Mouse (Mus musculus) T-cell, adult 2 months (primary cell): ENCODE data around the gene Ccdc88c.

ENCODE experiments used
- DNase-seq: peaks from one replicate; pipeline ENCODE4 v3.0.0; 2022; ENCODE audit warnings: low spot score

Ccdc88c gene

GRCm38 (mm10) chr12:100883168-100883567, 145.7 kb downstream of the Ccdc88c start:
- DNase-seq: peak; percentile 90

- no peak for DNase-seq
Observed at GRCm38 (mm10) chr12:100878556-100878955, 150.3 kb downstream of the Ccdc88c start.

GRCm38 (mm10) chr12:100877936-100878335, 150.9 kb downstream of the Ccdc88c start:
- DNase-seq: no peak

GRCm38 (mm10) chr12:100875960-100876359, 152.9 kb downstream of the Ccdc88c start:
- DNase-seq: no peak

- no peak for DNase-seq
Observed at GRCm38 (mm10) chr12:100875553-100875952, 153.3 kb downstream of the Ccdc88c start.

GRCm38 (mm10) chr12:100873612-100874011, 155.2 kb downstream of the Ccdc88c start:
- no peak for DNase-seq

- no peak for DNase-seq
Observed at GRCm38 (mm10) chr12:100871841-100872240, 157.0 kb downstream of the Ccdc88c start.

- DNase-seq: no peak
Observed at GRCm38 (mm10) chr12:100871234-100871633, 157.6 kb downstream of the Ccdc88c start.

- no peak for DNase-seq
Observed at GRCm38 (mm10) chr12:100868049-100868622, 160.7 kb downstream of the Ccdc88c start.

GRCm38 (mm10) chr12:100867097-100867496, 161.8 kb downstream of the Ccdc88c start:
- DNase-seq: no peak

GRCm38 (mm10) chr12:100865509-100866078, 163.3 kb downstream of the Ccdc88c start:
- no peak for DNase-seq

GRCm38 (mm10) chr12:100865072-100865471, 163.8 kb downstream of the Ccdc88c start:
- no peak for DNase-seq

- no peak for DNase-seq
Observed at GRCm38 (mm10) chr12:100862856-100863446, 165.9 kb downstream of the Ccdc88c start.

- no peak for DNase-seq
Observed at GRCm38 (mm10) chr12:100862272-100862671, 166.6 kb downstream of the Ccdc88c start.
